Mouse (Mus musculus): ENCODE results near the gene Morn1.
"Not testable (repeated sequence)": the region's sequence is repeated elsewhere in the genome, so short reads cannot be mapped to it uniquely, and the experiment has no call there.

Morn1 gene

GRCm38 (mm10) chr4:155078808-155079207 is 7.6 kb upstream of the Morn1 start:
- not testable (repeated sequence) for DNase-seq (ENCODE audit: low read depth)

- DNase-seq (ENCODE audit: low read depth), result no peak
Measured at GRCm38 (mm10) chr4:155079666-155080065, 6.7 kb upstream of the Morn1 start.

- no peak for DNase-seq (ENCODE audit: low read depth)
Measured at GRCm38 (mm10) chr4:155083553-155083952, 2.8 kb upstream of the Morn1 start.

- DNase-seq (ENCODE audit: low read depth), result no peak
Measured at GRCm38 (mm10) chr4:155084351-155084750, 2.0 kb upstream of the Morn1 start.

- no peak for DNase-seq (ENCODE audit: low read depth)
Measured at GRCm38 (mm10) chr4:155085206-155086107, 920 bp upstream of the Morn1 start.

- no peak for DNase-seq (ENCODE audit: low read depth)
Measured at GRCm38 (mm10) chr4:155089241-155089640, 2.9 kb downstream of the Morn1 start.

- DNase-seq (ENCODE audit: low read depth), result no peak
Measured at GRCm38 (mm10) chr4:155090147-155090546, 3.8 kb downstream of the Morn1 start.

- no peak for DNase-seq (ENCODE audit: low read depth)
Measured at GRCm38 (mm10) chr4:155090688-155091449, 4.5 kb downstream of the Morn1 start.

GRCm38 (mm10) chr4:155092718-155093430 is 6.5 kb downstream of the Morn1 start:
- DNase-seq (ENCODE audit: low read depth), result no peak

- no peak for DNase-seq (ENCODE audit: low read depth)
Measured at GRCm38 (mm10) chr4:155093431-155094149, 7.2 kb downstream of the Morn1 start.

- peak; percentile 62 for DNase-seq (ENCODE audit: low read depth)
Measured at GRCm38 (mm10) chr4:155094565-155094964, 8.2 kb downstream of the Morn1 start.

GRCm38 (mm10) chr4:155095238-155095900 is 9.0 kb downstream of the Morn1 start:
- peak; percentile 94 for DNase-seq (ENCODE audit: low read depth)

GRCm38 (mm10) chr4:155095967-155096366 is 9.6 kb downstream of the Morn1 start:
- DNase-seq (ENCODE audit: low read depth), result no peak

GRCm38 (mm10) chr4:155097452-155097851 is 11.1 kb downstream of the Morn1 start:
- DNase-seq (ENCODE audit: low read depth), result no peak

GRCm38 (mm10) chr4:155098572-155098971 is 12.2 kb downstream of the Morn1 start:
- DNase-seq (ENCODE audit: low read depth), result no peak

GRCm38 (mm10) chr4:155107886-155108285 is 21.5 kb downstream of the Morn1 start:
- no peak for DNase-seq (ENCODE audit: low read depth)

- DNase-seq (ENCODE audit: low read depth), result no peak
Measured at GRCm38 (mm10) chr4:155109471-155109870, 23.1 kb downstream of the Morn1 start.

GRCm38 (mm10) chr4:155113766-155114410 is 27.5 kb downstream of the Morn1 start:
- peak; percentile 74 for DNase-seq (ENCODE audit: low read depth)

GRCm38 (mm10) chr4:155116607-155117006 is 30.2 kb downstream of the Morn1 start:
- no peak for DNase-seq (ENCODE audit: low read depth)

GRCm38 (mm10) chr4:155117396-155117978 is 31.1 kb downstream of the Morn1 start:
- no peak for DNase-seq (ENCODE audit: low read depth)

Measured in NIH3T3 (cell line).